Mouse (Mus musculus): Measurements from ENCODE around the gene Agr2. TPM values are rescaled to one million over a fixed set of nuclear protein-coding genes. Genes with fewer than 3 reads are reported as not detected.

Agr2 gene
- total RNA-seq, 4 experiments from 2014 or later: 0.60 TPM; not detected in 3

DNA sequence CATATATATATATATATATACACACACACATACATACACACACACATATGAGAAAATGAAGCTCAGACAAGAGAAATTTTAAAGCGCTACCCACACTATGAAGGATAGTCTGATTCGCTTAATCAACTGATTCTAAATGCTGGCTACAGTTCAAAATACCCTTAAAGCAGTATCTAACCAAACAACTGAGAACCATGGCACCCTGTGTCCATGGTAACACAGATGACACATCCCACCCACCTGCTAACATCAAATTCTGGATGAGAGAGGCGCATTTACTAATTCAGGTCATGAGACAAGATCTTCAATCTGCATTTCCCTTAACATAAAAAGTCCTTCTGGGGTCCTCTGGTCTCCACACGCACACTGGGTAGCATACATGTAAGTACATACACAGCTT is 33.4 kb downstream of the Agr2 start:
- DNase-seq (ENCODE audit: low spot score): no peak

GRCm38 (mm10) chr12:36027171-36027570 is 34.5 kb downstream of the Agr2 start:
- DNase-seq (ENCODE audit: low spot score): no peak

DNA sequence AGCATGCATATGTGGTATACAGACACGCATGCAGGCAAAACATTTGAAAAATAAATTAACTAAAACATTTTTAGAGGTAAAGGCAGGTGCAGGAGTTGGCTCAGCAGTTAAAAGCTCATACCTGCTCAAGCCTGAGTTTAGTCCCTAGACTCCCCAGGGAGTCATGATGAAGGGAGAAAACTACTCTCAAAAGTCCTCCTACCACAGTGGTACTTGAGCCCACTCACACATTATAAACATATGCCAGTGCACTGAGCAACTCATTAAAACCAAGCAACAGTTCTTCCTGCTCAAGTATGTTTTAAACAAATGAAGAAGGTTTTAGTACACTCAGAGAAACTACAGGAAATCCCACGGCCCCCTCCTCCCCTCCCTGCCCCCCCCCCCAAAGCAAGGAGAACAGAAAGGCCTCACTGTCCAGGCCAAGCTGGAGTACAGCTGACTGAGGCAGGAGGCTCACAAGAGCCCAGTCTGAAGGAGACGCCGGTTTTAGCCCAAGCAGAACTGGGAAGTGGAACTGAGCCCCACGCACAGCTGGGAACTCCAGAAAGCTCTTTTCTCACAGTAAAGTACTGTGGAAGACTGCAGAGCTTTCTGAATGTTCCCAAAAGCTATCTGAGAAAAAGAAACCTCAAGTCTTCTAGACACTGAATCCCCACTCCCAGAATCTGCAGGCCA is 36.4 kb downstream of the Agr2 start:
- DNase-seq (ENCODE audit: low spot score): no peak

DNA sequence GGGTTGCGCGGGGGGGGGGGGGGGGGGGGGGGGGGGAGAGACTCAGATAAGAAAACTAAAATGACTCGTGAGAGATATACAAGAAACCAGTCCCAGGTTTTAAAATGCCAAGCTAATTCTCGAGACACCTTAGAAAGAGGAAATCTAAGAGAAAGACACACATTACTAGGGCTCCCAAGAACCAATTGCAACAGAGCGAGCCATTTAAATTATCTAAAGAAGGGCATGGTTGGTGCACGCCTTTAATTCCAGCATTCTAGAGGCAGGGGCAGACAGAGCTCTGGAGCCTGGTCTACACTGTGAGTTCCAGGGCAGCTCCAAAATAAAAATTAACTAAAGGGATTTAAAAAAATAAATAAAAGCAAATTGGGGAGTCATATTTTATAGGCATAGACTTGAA is 37.0 kb downstream of the Agr2 start:
- DNase-seq (ENCODE audit: low spot score): no peak

GRCm38 (mm10) chr12:36030660-36031363 is 38.1 kb downstream of the Agr2 start:
- DNase-seq (ENCODE audit: low spot score): no peak

DNA sequence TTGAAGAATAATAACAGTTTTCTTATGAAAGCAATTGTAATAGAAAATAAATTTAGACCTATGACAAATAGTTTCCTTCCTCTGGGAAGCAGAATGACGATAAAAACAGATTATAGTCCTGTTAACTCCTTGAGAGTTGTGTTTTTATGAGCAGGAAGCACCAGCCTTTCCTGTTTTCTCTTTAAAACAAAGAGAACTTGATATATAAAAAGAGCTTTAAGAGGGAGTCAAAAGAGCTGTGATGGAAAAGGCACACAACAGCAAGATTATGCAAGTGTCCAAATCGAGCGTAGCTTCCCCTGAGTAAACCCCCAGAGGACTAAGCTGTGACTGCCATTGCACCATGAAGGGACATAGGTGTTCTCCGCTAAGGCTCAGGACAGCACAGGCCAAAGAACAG is 39.7 kb downstream of the Agr2 start:
- peak; percentile 76 for DNase-seq (ENCODE audit: low spot score)

DNA sequence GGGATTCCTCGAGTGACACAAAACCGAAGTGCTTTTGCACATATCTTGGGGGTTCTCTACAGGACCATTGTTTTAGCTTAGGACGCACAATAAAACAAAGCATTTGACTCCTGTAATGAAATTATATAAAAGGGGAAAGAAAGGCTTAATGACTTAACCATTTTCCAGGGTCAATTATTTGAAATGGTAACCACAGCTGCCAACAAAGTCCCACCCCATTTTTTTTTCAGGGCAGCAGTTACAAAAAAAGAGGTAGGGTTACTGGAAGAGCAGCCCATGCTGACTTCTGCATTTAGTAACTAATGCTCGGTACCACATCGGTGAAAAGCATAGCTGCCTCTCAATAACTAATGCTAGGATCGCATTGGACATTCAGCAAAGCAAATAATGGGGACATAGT is 42.8 kb downstream of the Agr2 start:
- DNase-seq (ENCODE audit: low spot score): peak; percentile 49

DNA sequence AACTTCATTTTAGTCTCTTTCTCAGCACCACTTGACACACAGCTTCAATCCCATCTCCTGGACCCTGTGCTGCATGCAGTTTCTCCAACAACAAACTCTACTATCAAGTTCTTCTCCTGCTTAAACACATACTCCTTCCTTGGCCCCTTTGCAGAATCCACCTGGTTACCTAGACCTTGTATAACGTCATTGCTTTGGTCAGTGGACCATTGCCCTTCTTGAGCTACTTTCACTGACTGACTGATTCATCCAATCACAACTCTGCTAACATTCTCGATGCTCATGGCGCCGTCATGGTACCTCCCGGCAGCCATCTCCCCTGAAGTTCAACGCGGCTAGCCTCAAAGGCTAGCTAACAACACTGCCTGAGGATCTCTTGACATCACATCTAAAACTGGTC is 43.4 kb downstream of the Agr2 start:
- DNase-seq (ENCODE audit: low spot score): no peak

DNA sequence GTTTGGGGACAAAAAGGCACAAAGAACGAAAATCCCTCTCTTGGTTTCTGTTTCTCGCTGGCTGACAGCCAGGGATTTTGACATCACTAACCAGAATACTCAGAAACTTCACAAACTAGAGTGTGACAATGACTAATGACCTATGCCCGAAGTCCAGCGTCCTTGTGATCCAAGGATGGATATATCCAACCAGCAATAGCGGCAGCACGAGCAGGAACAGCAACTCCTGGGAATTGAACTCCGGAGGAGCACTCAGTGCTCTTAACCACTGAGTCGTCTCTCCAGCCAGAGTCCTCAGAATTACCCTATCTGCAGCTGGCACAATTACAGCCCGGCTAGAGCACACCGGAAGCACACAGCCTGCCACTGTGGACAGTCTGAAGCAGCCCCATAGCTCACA is 44.1 kb downstream of the Agr2 start:
- DNase-seq (ENCODE audit: low spot score): no peak

GRCm38 (mm10) chr12:36039541-36040084 is 46.9 kb downstream of the Agr2 start:
- DNase-seq (ENCODE audit: low spot score): no peak

DNA sequence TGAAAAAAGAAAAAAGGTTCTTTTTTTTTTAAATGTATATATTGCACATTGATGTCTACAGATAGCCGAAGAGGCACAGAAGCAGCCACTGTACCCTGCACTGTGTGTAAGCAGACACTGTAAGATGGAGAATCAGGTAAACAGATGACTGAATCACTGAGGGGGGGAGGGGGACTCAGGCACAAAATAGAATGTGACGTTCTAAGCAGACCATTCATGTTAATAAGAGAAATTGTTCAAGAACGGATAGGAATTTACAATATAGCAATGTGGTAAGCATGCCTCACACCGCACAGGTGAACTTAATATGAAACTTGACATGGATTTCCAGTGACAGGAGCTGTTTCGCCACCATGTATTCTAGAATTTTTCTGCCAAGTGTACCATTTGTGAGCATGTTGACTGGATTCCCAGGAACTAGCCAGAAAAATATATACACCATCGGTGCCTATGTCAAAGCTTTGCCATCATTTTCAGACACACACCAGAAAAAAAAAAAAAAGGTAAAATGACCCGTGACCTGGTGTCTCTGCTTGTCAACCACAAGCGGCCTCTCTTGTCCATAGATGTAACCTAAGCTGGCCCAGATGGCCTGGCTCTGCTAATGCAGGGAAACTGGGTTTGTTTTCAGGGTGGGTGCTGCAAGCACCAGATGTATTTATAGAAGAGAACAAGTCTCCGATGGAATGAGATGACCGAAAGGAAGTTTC is 48.0 kb downstream of the Agr2 start:
- no peak for DNase-seq (ENCODE audit: low spot score)

- DNase-seq (ENCODE audit: low spot score): no peak
Measured at GRCm38 (mm10) chr12:36041281-36041589, 48.5 kb downstream of the Agr2 start.

GRCm38 (mm10) chr12:36041703-36042347 is 49.1 kb downstream of the Agr2 start:
- DNase-seq (ENCODE audit: low spot score): peak; percentile 75

DNA sequence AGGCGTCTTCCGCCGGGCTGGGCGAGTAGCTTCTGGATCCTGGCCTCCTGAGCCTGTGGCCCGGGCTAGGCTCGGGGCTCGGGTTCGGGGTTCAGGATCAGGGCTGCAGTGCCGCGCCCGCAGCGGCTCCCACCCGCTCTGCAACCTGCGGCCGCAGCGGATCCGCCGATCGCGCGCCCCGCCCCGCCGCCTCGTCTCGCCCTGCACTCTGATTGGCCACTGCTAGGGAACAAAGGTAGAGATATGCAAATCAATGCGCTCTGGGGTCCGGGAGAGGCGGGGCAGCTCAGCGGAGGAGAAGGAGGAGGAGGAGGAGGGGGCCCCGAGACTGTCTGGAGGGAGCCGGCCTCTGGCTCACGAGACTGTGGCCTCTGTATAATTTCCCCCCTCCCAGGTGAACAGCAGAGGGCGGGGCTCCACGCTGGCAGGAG is 49.7 kb downstream of the Agr2 start, which contains the start of gene Tspan13:
TSS of gene Tspan13 (minus strand) at position 153 of the 431 bp plus-strand sequence.
- DNase-seq (ENCODE audit: low spot score): peak; percentile 87

- DNase-seq (ENCODE audit: low spot score): no peak
Measured at GRCm38 (mm10) chr12:36044691-36045090, 52.0 kb downstream of the Agr2 start.

DNA sequence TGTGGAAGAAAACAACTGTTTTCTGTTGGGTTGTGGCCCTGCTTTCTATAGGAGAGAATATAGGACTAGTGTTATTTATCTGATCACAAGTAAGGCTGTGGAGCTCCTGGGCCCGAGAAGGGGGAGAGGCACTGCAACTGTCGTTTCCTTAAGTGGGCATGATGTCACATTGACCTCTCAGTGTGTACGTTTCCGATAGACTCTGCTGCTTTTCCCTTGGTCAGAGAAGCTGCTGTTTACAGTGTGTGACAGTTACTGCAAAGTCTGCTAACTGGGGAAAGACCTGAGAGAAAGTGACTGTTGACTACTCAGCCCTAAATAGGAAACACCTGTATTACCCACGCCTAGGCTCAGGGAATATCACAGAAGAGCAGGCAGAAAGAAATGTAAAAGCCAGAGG is 53.5 kb downstream of the Agr2 start:
- DNase-seq (ENCODE audit: low spot score): no peak

DNA sequence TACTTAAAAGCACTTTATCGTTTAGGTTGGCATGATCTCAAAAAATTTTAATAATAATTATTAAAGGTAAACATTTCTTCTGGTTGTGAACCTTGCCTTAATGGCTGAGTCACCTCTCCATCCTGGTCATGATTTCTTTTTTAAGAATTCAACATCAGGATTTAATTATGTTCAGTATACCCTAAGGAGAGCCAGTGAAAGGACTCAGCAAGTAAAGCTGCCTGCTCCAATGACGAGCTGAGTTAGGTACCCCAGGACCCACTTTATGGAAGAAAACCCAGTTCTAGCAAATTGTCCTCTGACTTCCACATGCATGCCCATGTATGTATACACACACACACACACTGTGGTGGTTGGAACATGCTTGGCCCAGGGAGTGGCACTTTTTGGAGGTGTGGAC is 54.9 kb downstream of the Agr2 start:
- no peak for DNase-seq (ENCODE audit: low spot score)

DNA sequence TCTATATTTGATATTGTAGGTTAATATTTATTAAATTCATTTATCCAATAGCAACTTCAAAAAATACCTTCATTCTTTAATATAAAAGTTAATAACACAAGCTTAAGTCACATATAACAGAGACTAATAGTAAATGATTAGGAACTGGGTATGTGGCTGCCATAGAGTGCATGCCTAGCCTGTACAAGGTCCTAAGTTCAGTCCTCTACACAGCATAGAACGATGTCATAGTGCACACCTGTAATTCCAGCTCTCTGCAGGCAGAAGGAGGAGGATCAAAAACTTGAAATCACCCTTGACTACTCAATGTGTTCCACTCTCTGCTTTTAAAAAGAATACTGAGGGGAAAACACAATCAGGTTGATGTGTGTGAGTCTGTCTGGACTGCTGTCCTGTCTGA is 57.6 kb downstream of the Agr2 start:
- DNase-seq (ENCODE audit: low spot score): no peak
